Mouse (Mus musculus) left cerebral cortex, adult 18-20 months (tissue): ENCODE measurements at regions not wholly inside any gene's neighbourhood (a gene's known extent, or its start where the extent isn't known, plus 50 kb on each side); places are given as distances from the start of the nearest gene placed in this dataset.

ENCODE experiments used
- DNase-seq, 2 experiments: peaks; one replicate each; pipeline ENCODE4 v3.0.0; 2021 to 2022; ENCODE audit warnings: low spot score in 2 of 2, mixed read lengths in 1 of 2

- DNase-seq, result no peak
Observed at GRCm38 (mm10) chr15:46945423-46945822, 6811.3 kb downstream of the 9330182O14Rik start.

GRCm38 (mm10) chr15:46990201-46990600, 6856.0 kb downstream of the 9330182O14Rik start:
- no peak for DNase-seq

- peak in 1 of 2 experiments; percentile 4 for DNase-seq
Observed at GRCm38 (mm10) chr15:46997106-46997505, 6862.9 kb downstream of the 9330182O14Rik start.
